Mouse (Mus musculus) embryo, embryonic 9.5 days (tissue): ENCODE measurements around the gene Igf1.

Experiments used
- DNase-seq: peaks from one replicate; pipeline ENCODE4 v3.0.0-alpha.2; 2017; ENCODE audit errors: extremely low spot score

Igf1 gene

DNA sequence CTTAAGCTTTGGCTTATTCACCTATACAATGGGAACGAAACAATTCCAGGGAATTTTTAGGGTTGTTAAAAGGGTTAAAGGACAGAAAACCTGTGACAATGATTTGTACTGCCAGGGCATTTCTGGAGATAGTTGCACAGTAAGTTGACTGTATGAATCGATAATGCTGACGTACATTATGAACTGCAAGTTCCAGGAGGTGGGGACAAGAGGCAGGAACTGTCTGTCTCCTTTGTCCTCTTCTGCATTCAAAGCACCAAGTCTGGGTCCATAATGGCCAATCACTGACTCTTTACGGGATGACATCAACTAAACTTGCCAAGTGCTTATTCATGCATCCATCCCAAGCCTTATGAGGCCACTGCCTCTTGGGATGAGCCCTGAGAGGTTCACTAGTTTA lies 39.3 kb downstream of the Igf1 start:
- no peak for DNase-seq

DNA sequence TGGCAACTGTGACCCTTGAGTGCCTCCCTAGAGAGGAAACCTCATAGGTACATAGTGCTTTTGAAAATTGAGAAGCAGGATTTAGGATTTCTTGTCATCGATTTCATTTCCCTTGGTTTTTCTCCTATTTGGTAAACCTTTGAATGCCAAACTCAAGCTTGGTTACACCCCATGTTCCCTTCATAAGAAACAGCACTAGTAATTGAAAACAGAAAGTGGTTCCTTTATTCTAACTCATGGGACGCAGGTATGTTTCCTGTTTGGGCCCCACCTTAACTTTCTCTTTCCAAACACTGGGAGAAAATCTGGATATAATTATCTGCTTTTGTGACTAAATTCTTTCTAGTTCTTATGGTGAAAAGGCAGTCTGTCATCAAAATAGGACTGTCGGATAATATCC lies 40.8 kb downstream of the Igf1 start:
- DNase-seq: no peak

DNA sequence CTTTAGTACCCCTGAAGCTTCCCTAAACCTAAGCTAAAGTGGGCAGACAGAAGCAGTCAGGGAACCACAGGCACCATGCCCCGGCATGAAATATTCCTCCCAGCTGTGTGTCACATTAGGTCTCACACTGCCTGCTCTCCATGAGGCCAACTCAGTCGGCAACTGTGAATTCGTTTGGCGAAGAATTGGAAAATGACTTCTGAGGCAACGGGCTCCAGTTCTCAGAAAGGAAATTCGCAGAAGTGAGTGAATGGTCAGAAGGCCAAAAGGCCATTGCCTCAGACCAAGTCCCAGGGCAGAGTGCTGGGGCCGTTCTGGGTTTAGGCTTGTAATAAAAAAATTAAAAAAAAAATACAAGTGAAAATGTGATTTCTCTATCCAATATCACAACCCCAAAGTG lies 43.9 kb downstream of the Igf1 start:
- no peak for DNase-seq

DNA sequence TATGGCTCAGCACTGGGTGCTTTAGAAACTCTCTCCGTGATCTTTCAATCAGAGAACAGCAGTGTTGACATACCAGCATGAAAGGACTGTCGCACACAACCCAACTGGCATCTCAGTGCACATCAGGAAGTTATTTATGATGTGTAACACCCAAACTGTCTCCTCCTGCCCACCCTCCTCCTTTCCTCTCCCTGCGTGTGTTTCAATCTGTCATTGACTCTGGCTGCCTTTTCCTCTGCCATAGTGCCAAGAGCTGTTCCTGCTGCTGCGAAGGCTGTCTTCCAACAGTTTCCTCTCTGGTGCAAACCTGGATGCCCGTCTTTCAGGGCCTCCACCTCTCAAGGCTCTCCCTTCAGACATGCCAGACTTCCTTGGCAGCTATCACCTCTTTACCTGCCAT lies 46.3 kb downstream of the Igf1 start:
- no peak for DNase-seq

DNA sequence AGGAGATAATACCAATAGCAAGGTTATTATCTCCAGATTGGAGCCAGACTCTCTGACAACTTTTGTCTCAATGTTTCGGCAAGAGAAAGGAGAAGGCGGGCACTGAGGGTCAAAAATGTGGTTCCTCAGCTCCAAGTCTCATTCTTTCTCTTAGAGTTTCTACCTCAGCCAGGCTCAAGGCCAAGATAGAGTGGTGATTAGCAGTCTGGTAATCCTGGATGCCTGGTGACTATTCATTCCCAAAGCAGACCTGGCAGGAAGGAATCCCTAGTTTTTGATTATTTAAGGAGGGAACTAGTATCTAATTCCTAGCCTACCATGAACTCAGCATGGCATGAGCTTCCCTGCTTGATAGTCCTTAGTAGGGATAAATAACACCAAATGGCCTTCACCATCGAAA lies 47.0 kb downstream of the Igf1 start:
- no peak for DNase-seq

DNA sequence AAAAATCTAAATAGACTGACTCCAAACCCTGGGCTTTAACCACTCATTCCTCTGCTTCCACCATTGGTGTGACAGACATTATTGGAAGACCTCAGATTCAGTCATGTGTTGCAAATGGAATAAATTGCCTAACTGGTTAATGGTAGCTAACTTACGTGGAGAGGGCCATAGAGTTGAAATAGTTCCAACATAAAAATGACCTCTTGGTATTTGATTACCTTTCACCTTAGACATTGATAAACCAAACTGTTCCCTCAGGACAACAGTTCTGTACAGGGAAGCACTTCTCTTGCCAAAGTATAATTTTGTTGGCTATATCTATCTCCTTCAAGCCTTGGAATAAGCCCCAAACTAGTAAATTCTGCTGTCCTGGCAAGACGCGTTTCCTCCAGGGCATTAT lies 48.1 kb downstream of the Igf1 start:
- DNase-seq: no peak

DNA sequence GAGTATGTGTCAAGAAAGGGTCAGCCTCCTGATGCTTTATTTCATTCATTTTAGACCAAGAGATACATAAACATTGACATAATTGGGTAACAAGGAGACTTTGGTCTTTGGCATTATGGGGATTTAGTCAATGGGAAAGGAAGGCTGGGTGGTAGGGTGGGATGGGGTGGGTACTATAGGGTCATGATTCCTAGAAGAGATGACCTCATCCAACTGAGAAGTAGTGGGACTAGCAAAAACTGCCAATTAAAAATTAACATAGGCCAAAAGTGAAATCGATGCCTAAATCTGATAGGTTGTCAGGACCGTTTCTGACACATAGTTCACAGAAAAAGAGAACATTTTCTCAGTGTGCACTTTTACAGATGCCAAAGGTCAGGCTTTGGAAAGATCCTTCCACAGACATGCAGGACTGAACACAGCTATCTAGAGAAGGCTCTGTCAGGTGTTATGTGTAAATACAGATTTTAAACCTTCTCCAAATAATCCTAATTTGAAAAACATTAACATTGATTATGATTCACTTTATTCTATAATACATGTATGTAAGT lies 48.8 kb downstream of the Igf1 start:
- DNase-seq: no peak

DNA sequence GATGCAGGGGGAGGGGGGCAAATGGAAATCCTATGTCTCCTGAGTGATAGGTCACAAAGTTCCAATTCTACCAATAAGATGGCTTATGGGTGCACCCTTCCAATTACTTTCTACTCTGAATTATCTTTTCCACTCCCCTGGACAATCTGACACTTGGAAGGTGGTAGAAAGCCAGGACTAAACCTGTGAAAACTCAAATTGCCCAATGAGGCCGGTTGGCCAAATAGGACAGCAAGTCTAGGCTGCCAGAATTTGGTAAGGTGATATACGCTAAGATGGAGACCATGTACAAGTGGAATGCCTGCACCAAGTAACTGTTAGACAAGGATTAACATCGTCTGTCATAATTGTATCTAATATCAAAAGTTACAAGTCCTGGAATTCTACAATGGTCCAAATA lies 55.8 kb downstream of the Igf1 start:
- DNase-seq: no peak

DNA sequence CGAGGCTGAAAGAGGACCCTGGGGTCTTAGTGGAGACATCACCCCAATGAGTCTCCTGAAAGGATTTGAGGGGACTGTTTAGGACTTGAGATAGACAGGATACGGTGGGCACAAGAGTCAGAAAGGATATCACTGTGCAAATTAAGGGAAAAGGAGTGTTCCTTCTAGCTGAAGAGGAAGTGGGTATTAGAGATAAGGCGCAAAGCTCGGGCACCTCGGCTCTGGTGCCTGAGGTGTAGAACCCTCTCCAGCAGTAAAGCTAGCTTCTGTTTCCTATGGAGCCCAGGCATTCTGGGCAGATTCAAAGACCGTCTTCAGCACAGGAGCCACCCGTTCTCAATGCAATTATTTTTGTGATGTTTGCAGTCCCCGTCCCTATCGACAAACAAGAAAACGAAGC lies 56.9 kb downstream of the Igf1 start:
- DNase-seq: no peak

DNA sequence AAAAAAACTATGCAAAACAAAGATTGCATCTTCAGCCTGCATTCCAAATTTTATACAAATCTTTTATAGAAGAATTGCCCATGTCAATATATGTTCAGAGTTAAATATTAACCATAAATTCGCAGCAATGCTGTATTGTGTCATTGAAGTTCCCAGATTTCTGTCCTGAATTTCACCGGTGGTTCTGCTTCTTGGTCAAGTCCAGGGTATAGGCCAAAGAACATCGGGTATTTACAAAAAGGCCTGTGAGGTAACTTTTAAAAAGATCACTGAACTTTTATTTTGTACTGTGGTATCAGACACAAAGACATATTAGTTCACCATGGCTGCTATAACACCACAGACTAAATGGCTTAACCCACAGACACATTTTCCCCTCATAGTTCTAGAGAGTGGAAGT lies 57.7 kb downstream of the Igf1 start:
- no peak for DNase-seq

DNA sequence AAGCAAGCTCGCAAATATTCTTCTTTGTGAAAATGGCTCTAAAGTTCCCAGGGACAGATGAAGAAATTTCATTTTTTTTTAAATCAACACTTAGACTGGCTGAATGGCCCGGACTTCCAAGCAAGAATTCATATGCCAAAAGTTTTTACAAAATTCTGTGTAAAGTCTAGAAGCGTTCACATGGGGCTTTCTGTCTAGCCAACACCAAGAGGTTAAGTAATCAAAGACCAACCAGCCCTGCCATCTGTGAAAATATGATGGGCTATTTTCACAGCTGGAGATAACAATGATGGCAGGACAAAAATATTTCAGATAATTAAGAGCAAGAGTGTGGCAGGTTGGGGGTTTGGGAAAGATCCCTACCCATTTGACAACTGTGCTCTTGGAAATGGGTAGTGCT lies 64.2 kb downstream of the Igf1 start:
- DNase-seq: no peak

DNA sequence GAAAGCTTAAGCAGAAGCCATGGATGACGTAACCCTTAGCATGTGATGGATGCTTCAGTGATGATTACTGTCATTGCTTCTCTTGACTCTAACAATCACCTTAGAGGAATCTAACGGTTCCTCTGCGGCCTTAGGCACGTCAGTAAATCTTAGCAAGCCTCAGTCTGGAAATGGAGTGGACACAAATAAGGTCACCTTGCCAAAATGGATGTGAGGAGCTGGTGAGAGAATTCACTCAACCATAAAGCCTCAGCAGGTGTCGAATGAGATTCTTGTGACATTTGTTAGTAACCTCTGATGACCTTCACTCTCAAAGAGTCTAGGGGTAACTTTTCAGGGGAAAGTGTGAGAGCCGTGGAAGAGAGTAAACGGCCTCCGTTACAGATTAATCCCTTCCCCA lies 68.5 kb downstream of the Igf1 start:
- no peak for DNase-seq

DNA sequence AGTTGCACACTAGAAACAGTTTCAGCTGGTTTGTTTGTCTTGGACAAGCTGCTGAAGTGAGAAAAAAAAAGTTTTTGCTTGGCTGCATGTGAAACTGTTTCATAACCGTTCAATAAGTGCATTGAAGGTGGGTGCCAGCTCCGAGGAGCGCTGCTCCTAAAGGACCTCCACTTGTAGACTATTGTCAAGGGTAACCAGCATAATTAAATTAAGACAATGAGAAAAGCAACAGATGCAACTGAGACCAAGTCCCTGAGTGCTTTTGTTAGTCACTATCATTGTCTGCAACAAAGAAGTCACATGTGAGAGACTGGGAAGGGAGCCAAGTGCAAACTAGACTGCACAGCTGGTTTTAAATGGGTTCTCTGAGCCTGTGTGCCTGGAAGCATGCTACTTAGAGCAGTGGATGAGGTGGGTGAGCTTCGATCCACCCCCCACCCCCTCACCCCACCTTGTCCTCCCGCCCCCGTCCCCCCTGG lies 69.1 kb downstream of the Igf1 start:
- DNase-seq: no peak

DNA sequence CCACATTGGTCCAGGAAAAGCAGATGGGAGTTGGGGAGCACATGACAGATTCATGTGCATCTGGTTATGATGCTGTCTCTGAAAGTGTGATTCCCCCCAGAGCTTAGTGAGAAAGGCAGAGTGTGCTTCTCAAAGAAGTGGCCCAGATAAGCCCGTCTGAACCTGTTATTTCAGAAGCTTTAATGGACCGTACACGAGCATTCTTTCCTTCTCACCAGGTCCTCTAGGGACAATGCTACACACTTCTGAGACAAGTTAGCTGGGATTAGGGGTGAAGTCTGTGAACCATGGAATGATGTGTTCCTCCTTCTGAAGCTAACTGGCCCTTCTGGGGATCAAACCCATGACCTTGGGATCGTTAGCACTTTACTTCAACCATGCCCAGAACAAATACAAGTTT lies 90.1 kb downstream of the Igf1 start:
- DNase-seq: no peak

DNA sequence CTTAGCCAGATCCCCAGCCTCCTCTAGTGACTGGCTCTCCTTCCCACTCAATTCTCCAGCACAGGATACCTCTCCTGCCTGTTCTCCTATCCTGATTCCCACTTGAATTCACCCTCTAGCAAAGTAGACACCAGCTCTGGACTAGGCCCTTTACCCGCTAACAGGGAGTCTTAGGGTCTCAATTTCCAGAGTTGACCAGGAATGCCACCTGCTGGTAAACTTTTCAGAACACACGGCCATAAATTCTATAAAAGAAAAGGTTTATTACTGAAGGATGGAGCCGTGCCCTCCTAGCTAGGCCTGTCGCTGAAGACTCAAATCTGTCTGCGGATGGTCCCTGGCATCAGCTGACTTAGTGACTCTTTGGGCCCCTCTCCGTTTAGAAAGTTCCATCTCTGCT lies 113.5 kb downstream of the Igf1 start:
- no peak for DNase-seq

DNA sequence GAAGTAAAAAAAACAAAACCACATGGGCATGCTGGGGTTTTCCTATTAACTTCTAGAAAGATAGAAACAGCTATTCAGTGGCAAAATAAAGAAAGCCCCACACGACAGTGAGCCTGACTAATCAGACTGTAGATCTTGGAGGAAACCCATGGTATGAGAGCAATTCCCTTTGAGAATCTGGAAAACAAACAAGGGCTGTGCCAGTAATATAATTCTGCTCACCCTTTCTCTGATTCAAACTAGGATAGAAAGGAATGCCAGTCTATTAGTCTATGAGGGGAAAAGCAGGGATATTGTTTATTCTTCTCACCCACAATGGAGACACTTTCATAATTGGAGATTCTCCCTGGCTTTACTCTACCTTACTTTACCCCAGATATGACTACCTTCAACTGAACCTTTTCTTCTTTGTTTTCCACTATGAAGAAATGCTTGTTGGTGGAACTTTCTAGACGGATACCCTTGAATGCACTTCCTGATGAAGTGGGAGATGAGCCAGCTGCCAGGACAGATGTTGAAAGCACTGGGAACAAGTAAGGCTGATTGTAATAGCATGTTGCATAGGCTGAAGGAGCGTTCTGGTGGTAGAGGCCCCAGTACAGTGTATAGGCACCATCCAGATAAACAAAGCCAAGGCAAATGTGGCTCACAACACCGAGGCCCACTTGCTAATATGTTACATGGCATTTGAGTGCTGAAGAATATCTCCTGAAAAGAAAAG lies 116.0 kb downstream of the Igf1 start:
- DNase-seq: no peak

DNA sequence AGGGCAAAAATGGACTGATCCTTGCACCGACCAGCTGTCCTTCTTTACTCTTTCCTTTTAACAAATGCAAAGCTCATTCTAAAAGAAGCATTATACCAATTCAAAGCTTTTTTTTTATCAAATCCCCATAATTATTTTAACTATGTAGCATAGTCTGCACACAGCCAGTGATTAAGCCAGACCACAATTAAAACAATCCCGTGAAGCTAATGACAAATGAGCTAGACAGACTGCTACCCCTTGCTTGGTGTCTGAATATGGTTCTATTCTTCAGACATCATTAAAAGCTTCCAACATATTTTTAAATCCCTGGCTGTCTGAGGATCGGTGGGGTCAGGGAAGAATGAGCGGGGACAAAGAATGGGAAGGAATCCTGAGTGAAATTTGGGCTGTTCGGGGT lies 127.3 kb downstream of the Igf1 start:
- no peak for DNase-seq

DNA sequence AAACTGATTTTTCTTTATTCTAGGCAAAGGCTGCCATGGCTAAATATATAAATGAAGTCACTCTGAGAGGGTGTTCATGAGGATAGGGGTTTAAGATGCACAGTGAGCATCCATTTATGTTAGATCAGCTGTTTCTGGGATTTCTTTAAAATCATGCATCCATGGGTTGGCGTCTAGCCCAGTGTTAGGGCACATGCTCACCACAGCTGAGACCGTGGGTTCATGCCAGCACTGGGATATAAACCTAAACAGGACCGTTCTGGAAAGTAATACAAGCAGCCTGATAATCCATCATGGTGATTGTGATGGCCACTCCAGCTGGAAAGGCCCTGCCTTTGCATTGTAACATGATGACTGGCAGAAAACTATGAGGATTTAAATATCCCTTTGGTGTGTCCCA lies 128.1 kb downstream of the Igf1 start:
- no peak for DNase-seq
